8 mouse cellular contexts compared by ENCODE assay signal in genomic region chr8:84901752-84902151, GRCm38 (mm10). TPM values are rescaled to one million over a fixed set of nuclear protein-coding genes. Genes with fewer than 3 reads are reported as not detected.
A peak's percentile ranks its signal among the peaks of the same experiment; 100 is the strongest.
DNase-seq lines count a peak whose midpoint lies in the region; ATAC-seq and TF ChIP-seq lines count a peak whose summit lies in the region.

Gene Klf1, plus strand, starts transcription at chr8:84901928.

- H3K9ac ChIP-seq in lung, embryonic 15.5 days = peak within 1 kb of the TSS; percentile 88
- peak within 1 kb of the TSS; percentile 62 for H3K9ac ChIP-seq in limb, embryonic 15.5 days

- no peaks in the 10 kb centered on the region for H3K36me3 ChIP-seq in lung, embryonic 15.5 days
- no peaks in the 10 kb centered on the region for H3K36me3 ChIP-seq in limb, embryonic 15.5 days

- DNase-seq in lung, postnatal 10 days = no peak
- peak; percentile 36 to 43 for DNase-seq in spleen, postnatal 14 days (ENCODE audit: low spot score in 2 of 2)
- DNase-seq in cerebellum, postnatal 10 days = no peak
- no peak for DNase-seq in gastrocnemius, postnatal 14 days
- no peak for DNase-seq in urinary bladder, postnatal 25 days (ENCODE audit: low spot score)

- peaks cover 13% of the 10 kb centered on the region for H3K4me1 ChIP-seq in lung, embryonic 15.5 days
- peaks cover 2% of the 10 kb centered on the region for H3K4me1 ChIP-seq in embryonic fibroblast, embryonic 13.5 days (ENCODE audit: control insufficient read depth, insufficient read depth, low read length)
- peaks cover 15% of the 10 kb centered on the region; the same call in 1 of the 2 replicates for H3K4me1 ChIP-seq in limb, embryonic 15.5 days

- peak within 1 kb of the TSS; percentile 90; the same call in 1 of the 2 replicates for H3K27ac ChIP-seq in lung, embryonic 15.5 days
- no peak within 1 kb of the TSS for H3K27ac ChIP-seq in embryonic fibroblast, embryonic 13.5 days (ENCODE audit: insufficient read depth, low read length)
- peak within 1 kb of the TSS; percentile 75 for H3K27ac ChIP-seq in limb, embryonic 15.5 days

- no peaks in the 10 kb centered on the region for H3K27me3 ChIP-seq in lung, embryonic 15.5 days
- no peaks in the 10 kb centered on the region; the same call in 1 of the 2 replicates for H3K27me3 ChIP-seq in limb, embryonic 15.5 days

- TF ChIP-seq POLR2A in embryonic fibroblast, embryonic 13.5 days (IDR thresholded peaks at IDR 0.05; ENCODE audit: low read depth, low read length) = no peak

- no peaks in the 10 kb centered on the region for H3K9me3 ChIP-seq in lung, embryonic 15.5 days
- H3K9me3 ChIP-seq in limb, embryonic 15.5 days = no peaks in the 10 kb centered on the region

- ATAC-seq in lung, embryonic 15.5 days (ENCODE audit: borderline replicate concordance, extremely low read depth, low FRiP score, low TSS enrichment) = no peak
- ATAC-seq in limb, embryonic 15.5 days (ENCODE audit: insufficient number of reproducible peaks, low FRiP score, low TSS enrichment, low read depth) = no peak

- TF ChIP-seq CTCF in embryonic fibroblast, embryonic 13.5 days (IDR thresholded peaks at IDR 0.05; ENCODE audit: borderline replicate concordance, insufficient read depth, low read length) = no peak

- peak within 1 kb of the TSS; percentile 73 for H3K4me3 ChIP-seq in lung, embryonic 15.5 days
- H3K4me3 ChIP-seq in embryonic fibroblast, embryonic 13.5 days (ENCODE audit: insufficient read depth, low read length) = peak within 1 kb of the TSS; percentile 67
- peak within 1 kb of the TSS; percentile 69 for H3K4me3 ChIP-seq in limb, embryonic 15.5 days

- WGBS in lung, embryonic 15.5 days = 59% methylated on average over 3 of the region's 3 CpGs
- 77% methylated on average over 3 of the region's 3 CpGs for WGBS in limb, embryonic 15.5 days

- intact Hi-C loops in gastrocnemius, postnatal 14 days (cut with DNase I; ENCODE audit: low total_unique reads) = no loop called here

- peak within 1 kb of the TSS; percentile 99 for H3K4me2 ChIP-seq in lung, embryonic 15.5 days
- peak within 1 kb of the TSS; percentile 96 for H3K4me2 ChIP-seq in limb, embryonic 15.5 days

RNA-seq across cellular contexts. Expression of gene Klf1, which starts in this region (rescaled TPM):
- 1.6 and 3.1 TPM in 2 replicates for polyA plus RNA-seq in lung, embryonic 15.5 days (2015; fragmentation: Nextera tagmentation; extraction: Ambion mirVana)
- polyA plus RNA-seq in embryonic fibroblast, embryonic 13.5 days (2011; ENCODE audit: insufficient read length, low read depth, missing spikeins) = not detected in 2 replicates
- polyA plus RNA-seq in limb, embryonic 15.5 days (2015; fragmentation: Nextera tagmentation; extraction: Ambion mirVana) = 1.4 and 2.5 TPM in 2 replicates
- under 1 TPM in 1 of 2 experiments, not detected in 1; 0.23 TPM for total RNA-seq in gastrocnemius, postnatal 14 days (2021)

Comparison
In these comparisons a context has a peak if more than half of its experiments do, and no peak if none do; other contexts are left out.
1. DNase-seq: peak in spleen, postnatal 14 days (2 of 2); none in lung, postnatal 10 days (single experiment), cerebellum, postnatal 10 days (0 of 2), gastrocnemius, postnatal 14 days (single experiment) and urinary bladder, postnatal 25 days (single experiment).
2. Peak in every context shown above with its lines, with median percentiles within 50 percentile points of each other: H3K4me3 ChIP-seq.